Mouse (Mus musculus): ENCODE results near the gene Wrap73.

DNA sequence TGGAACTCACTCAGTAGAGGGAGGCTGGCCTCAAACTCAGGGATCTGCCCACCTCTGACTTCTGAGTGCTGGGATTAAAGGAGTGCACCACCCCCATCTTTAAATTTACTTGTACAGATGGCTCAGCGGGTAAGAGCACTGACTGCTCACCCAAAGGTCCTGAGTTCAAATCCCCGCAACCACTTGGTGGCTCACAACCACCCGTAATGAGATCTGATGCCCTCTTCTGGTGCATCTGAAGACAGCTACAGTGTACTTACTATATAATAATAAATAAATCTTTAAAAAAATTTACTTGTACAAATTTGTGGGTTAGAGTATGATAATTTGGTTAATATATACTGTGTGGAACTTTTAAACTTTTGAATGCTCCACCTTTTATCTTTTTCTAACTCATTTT lies 2.5 kb downstream of the Wrap73 start:
- TF ChIP-seq CTCF (IDR thresholded peaks at IDR 0.05; ENCODE audit: control insufficient read depth, insufficient read depth, low read length) (no peak), POLR2A (IDR thresholded peaks at IDR 0.05; ENCODE audit: borderline replicate concordance, control insufficient read depth, low read depth, low read length) (no peak)

Data from bone marrow, adult 2 months (tissue).